Mouse (Mus musculus) embryonic fibroblast, embryonic 13.5 days (primary cell): ENCODE measurements around the gene Nr2f1. TPM values are rescaled to one million over a fixed set of nuclear protein-coding genes. Genes with fewer than 3 reads are reported as not detected.
A peak's percentile ranks its signal among the peaks of the same experiment; 100 is the strongest.

Experiments
- H3K27ac ChIP-seq: 2 replicates; pipeline ENCODE4 v1.5.1; 2012; ENCODE audit warnings: low read length, control low read depth, inconsistent platforms; ENCODE audit not compliant: insufficient read depth
- H3K4me1 ChIP-seq: 2 replicates; pipeline ENCODE4 v1.6.1; 2011; ENCODE audit warnings: low read length; ENCODE audit not compliant: control insufficient read depth, insufficient read depth
- H3K4me3 ChIP-seq: 2 replicates; pipeline ENCODE4 v1.5.1; 2011; ENCODE audit warnings: mild to moderate bottlenecking, control low read depth, low read length; ENCODE audit not compliant: insufficient read depth
- CTCF ChIP-seq: IDR thresholded peaks from 2 replicates; pipeline ENCODE4 v1.5.1; 2011; ENCODE audit warnings: mild to moderate bottlenecking, control low read depth, low read length, moderate library complexity, borderline replicate concordance; ENCODE audit not compliant: insufficient read depth
- POLR2A ChIP-seq: IDR thresholded peaks from 2 replicates; pipeline ENCODE4 v1.6.1; 2011; ENCODE audit warnings: low read depth, mild to moderate bottlenecking, control low read depth, low read length, moderate library complexity
- polyA plus RNA-seq: library from polyadenylated mRNA; stranded (reverse); fragments of >200 nt; gene quantifications from 2 replicates; pipeline ENCODE4 v1.2.4, GENCODE M21; 2011; ENCODE audit warnings: low read depth; ENCODE audit not compliant: missing spikeins, insufficient read length

Nr2f1 gene
- polyA plus RNA-seq, 1 experiment, result 17.4 TPM

- Histone ChIP-seq H3K27ac (no peak overlapping the region), H3K4me3 (no peak overlapping the region), H3K4me1 (no peaks in the 10 kb centered on the region)
- no peak for TF ChIP-seq CTCF
- TF ChIP-seq POLR2A, result no peak
Measured at GRCm38 (mm10) chr13:78171984-78172636, 27.4 kb downstream of the Nr2f1 start.

- TF ChIP-seq POLR2A, result no peak
- TF ChIP-seq CTCF, result no peak
- no peak overlapping the region for H3K4me3 ChIP-seq
- no peaks in the 10 kb centered on the region for H3K4me1 ChIP-seq
- H3K27ac ChIP-seq, result no peak overlapping the region
Measured at GRCm38 (mm10) chr13:78171320-78171719, 28.2 kb downstream of the Nr2f1 start.

- H3K27ac ChIP-seq, result no peak overlapping the region
- TF ChIP-seq POLR2A (no peak), CTCF (no peak)
- no peak overlapping the region for H3K4me3 ChIP-seq
- no peaks in the 10 kb centered on the region for H3K4me1 ChIP-seq
Measured at GRCm38 (mm10) chr13:78168166-78168565, 31.4 kb downstream of the Nr2f1 start.

GRCm38 (mm10) chr13:78164941-78165340 lies 34.6 kb downstream of the Nr2f1 start:
- TF ChIP-seq POLR2A (no peak), CTCF (no peak)
- Histone ChIP-seq H3K27ac (no peak overlapping the region), H3K4me1 (no peaks in the 10 kb centered on the region), H3K4me3 (no peak overlapping the region)

- TF ChIP-seq POLR2A (no peak), CTCF (no peak)
- peak overlapping the region; percentile 75 for H3K4me3 ChIP-seq
- H3K27ac ChIP-seq, result 0 out of 2 replicates have a peak overlapping the region, but pooled peaks have one; percentile 14
- H3K4me1 ChIP-seq, result no peaks in the 10 kb centered on the region
Measured at GRCm38 (mm10) chr13:78163087-78163958, 36.2 kb downstream of the Nr2f1 start.

GRCm38 (mm10) chr13:78162149-78162548 lies 37.4 kb downstream of the Nr2f1 start:
- H3K4me3 ChIP-seq, result no peak overlapping the region
- H3K27ac ChIP-seq, result no peak overlapping the region
- H3K4me1 ChIP-seq, result no peaks in the 10 kb centered on the region
- TF ChIP-seq CTCF (no peak), POLR2A (no peak)

- TF ChIP-seq CTCF (no peak), POLR2A (no peak)
- no peak overlapping the region for H3K27ac ChIP-seq
- H3K4me3 ChIP-seq, result no peak overlapping the region
- no peaks in the 10 kb centered on the region for H3K4me1 ChIP-seq
Measured at GRCm38 (mm10) chr13:78157465-78157864, 42.1 kb downstream of the Nr2f1 start.

Other genes starting within 250 kb of the Nr2f1 start
- not detected in 2 replicates for gene Pou5f2, start 174.9 kb downstream of the Nr2f1 start, polyA plus RNA-seq